Mouse (Mus musculus): ENCODE measurements around the gene Olfr911-ps1. TPM values are rescaled to one million over a fixed set of nuclear protein-coding genes. Genes with fewer than 3 reads are reported as not detected.

Olfr911-ps1 gene
- not detected in 2 replicates for polyA plus RNA-seq (2016; fragmentation: Nextera tagmentation; extraction: Ambion mirVana)

DNA sequence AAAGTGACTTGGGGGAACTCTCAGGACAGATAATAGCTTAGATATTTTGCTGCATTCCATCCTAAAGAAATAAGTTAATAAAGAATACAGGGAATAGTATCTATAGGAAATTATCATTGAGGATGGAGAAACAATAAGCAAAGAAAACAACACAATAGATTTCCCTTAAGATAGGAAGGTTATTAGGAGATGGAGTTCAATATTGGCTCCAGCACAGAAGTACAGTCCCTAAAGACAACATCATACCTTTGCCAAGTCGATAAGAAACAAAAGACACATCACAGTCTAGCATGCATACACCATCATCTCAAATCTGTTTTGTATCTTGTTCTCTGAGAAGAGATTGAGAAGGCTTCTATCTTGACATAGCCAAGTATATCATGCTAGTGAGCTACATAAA is at the start of gene Olfr911-ps1:
Gene Olfr911-ps1 (plus strand): TSS at position 301 of the 400 bp plus-strand sequence.
- H3K9ac ChIP-seq = no peak within 1 kb of the TSS
- no peaks in the 10 kb centered on the region for H3K36me3 ChIP-seq (replicated peaks)
- no peak within 1 kb of the TSS for H3K4me3 ChIP-seq (replicated peaks)
- H3K4me1 ChIP-seq = no peaks in the 10 kb centered on the region
- no peaks in the 10 kb centered on the region for H3K27me3 ChIP-seq
- 81% methylated on average over 1 of the region's 1 CpGs for WGBS
- H3K4me2 ChIP-seq = no peak within 1 kb of the TSS
- H3K9me3 ChIP-seq = no peaks in the 10 kb centered on the region
- ATAC-seq (ENCODE audit: low FRiP score) = no peak
- no peak within 1 kb of the TSS for H3K27ac ChIP-seq

DNA sequence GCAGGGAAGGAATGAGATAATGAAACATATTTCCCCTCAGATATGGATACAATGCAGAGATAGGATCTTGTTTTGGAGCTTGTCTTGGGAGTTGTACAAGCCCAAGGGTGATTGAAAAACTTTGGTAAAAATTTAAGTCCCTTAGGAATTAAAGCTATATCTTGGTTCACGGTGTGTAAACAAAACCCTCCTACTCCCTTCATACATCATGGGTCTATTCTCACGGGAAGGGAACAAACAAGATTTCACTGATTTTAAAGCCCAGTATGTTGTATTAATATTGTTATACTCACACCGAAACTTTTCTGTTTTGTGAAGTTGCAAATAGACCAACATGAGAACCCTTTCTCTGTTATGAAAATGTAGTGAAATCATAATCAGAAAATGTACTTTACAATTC is 34.6 kb upstream of the Olfr911-ps1 start, which contains the start of gene Olfr906:
Gene Olfr906 (plus strand): TSS at position 301 of the 400 bp plus-strand sequence.
- no peak for ATAC-seq (ENCODE audit: low FRiP score)
- Histone ChIP-seq H3K9me3 (no peaks in the 10 kb centered on the region), H3K4me2 (no peak within 1 kb of the TSS), H3K4me3 (replicated peaks) (no peak within 1 kb of the TSS), H3K4me1 (no peaks in the 10 kb centered on the region), H3K36me3 (replicated peaks) (no peaks in the 10 kb centered on the region), H3K9ac (no peak within 1 kb of the TSS), H3K27ac (no peak within 1 kb of the TSS), H3K27me3 (no peaks in the 10 kb centered on the region)
- WGBS = 90% methylated on average over 3 of the region's 3 CpGs

GRCm38 (mm10) chr9:38495501-38495900 is 25.9 kb upstream of the Olfr911-ps1 start, which contains the start of gene Olfr907:
Gene Olfr907 (plus strand): TSS chr9:38495801.
- no peaks in the 10 kb centered on the region for H3K4me1 ChIP-seq
- H3K36me3 ChIP-seq (replicated peaks) = no peaks in the 10 kb centered on the region
- ATAC-seq (ENCODE audit: low FRiP score) = no peak
- H3K9me3 ChIP-seq = no peaks in the 10 kb centered on the region
- H3K27me3 ChIP-seq = no peaks in the 10 kb centered on the region
- no peak within 1 kb of the TSS for H3K9ac ChIP-seq
- WGBS = 85% methylated on average over 2 of the region's 2 CpGs
- no peak within 1 kb of the TSS for H3K4me2 ChIP-seq
- H3K4me3 ChIP-seq (replicated peaks) = no peak within 1 kb of the TSS
- no peak within 1 kb of the TSS for H3K27ac ChIP-seq

- Histone ChIP-seq H3K4me3 (replicated peaks) (no peak overlapping the region), H3K27me3 (no peaks in the 10 kb centered on the region), H3K9me3 (no peaks in the 10 kb centered on the region), H3K9ac (no peak overlapping the region), H3K4me1 (no peaks in the 10 kb centered on the region), H3K27ac (no peak overlapping the region), H3K4me2 (no peak overlapping the region), H3K36me3 (replicated peaks) (no peaks in the 10 kb centered on the region)
- WGBS = 77% methylated on average over 2 of the region's 2 CpGs
- no peak for ATAC-seq (ENCODE audit: low FRiP score)
These were observed 9.0 kb upstream of the Olfr911-ps1 start for GRCm38 (mm10) chr9:38512353-38512752.

- no peaks in the 10 kb centered on the region for H3K27me3 ChIP-seq
- no peaks in the 10 kb centered on the region for H3K36me3 ChIP-seq (replicated peaks)
- no peak within 1 kb of the TSS for H3K9ac ChIP-seq
- H3K4me1 ChIP-seq = no peaks in the 10 kb centered on the region
- H3K4me3 ChIP-seq (replicated peaks) = no peak within 1 kb of the TSS
- no peak within 1 kb of the TSS for H3K4me2 ChIP-seq
- no peaks in the 10 kb centered on the region for H3K9me3 ChIP-seq
- H3K27ac ChIP-seq = no peak within 1 kb of the TSS
- ATAC-seq (ENCODE audit: low FRiP score) = no peak
- 92% methylated on average over 2 of the region's 2 CpGs for WGBS
These were observed 16.2 kb downstream of the Olfr911-ps1 start, which contains the start of gene Olfr910 for GRCm38 (mm10) chr9:38537549-38537948. Gene Olfr910 (plus strand): TSS chr9:38537849.

Other genes starting within 250 kb of the Olfr911-ps1 start
- gene Olfr896-ps1, start 230.5 kb upstream of the Olfr911-ps1 start, polyA plus RNA-seq (2016; fragmentation: Nextera tagmentation; extraction: Ambion mirVana) = not detected in 2 replicates
- gene Olfr25, start 192.5 kb upstream of the Olfr911-ps1 start, polyA plus RNA-seq (2016; fragmentation: Nextera tagmentation; extraction: Ambion mirVana) = not detected in 2 replicates
- not detected in 2 replicates for gene Olfr898, start 173.2 kb upstream of the Olfr911-ps1 start, polyA plus RNA-seq (2016; fragmentation: Nextera tagmentation; extraction: Ambion mirVana)
- gene Olfr250, start 154.7 kb upstream of the Olfr911-ps1 start, polyA plus RNA-seq (2016; fragmentation: Nextera tagmentation; extraction: Ambion mirVana) = not detected in 2 replicates
- not detected in 2 replicates for gene Olfr251, start 144.5 kb upstream of the Olfr911-ps1 start, polyA plus RNA-seq (2016; fragmentation: Nextera tagmentation; extraction: Ambion mirVana)
- not detected in 2 replicates for gene Olfr147, start 119.9 kb upstream of the Olfr911-ps1 start, polyA plus RNA-seq (2016; fragmentation: Nextera tagmentation; extraction: Ambion mirVana)
- not detected in 2 replicates for gene Olfr901, start 92.1 kb upstream of the Olfr911-ps1 start, polyA plus RNA-seq (2016; fragmentation: Nextera tagmentation; extraction: Ambion mirVana)
- gene Olfr902, start 73.9 kb upstream of the Olfr911-ps1 start, polyA plus RNA-seq (2016; fragmentation: Nextera tagmentation; extraction: Ambion mirVana) = not detected in 2 replicates
- gene Olfr904, start 58.4 kb upstream of the Olfr911-ps1 start, polyA plus RNA-seq (2016; fragmentation: Nextera tagmentation; extraction: Ambion mirVana) = not detected in 2 replicates
- not detected in 2 replicates for gene Olfr905, start 50.5 kb upstream of the Olfr911-ps1 start, polyA plus RNA-seq (2016; fragmentation: Nextera tagmentation; extraction: Ambion mirVana)
- gene Olfr906, start 34.5 kb upstream of the Olfr911-ps1 start, polyA plus RNA-seq (2016; fragmentation: Nextera tagmentation; extraction: Ambion mirVana) = not detected in 2 replicates
- gene Olfr907, start 25.8 kb upstream of the Olfr911-ps1 start, polyA plus RNA-seq (2016; fragmentation: Nextera tagmentation; extraction: Ambion mirVana) = not detected in 2 replicates
- gene Olfr910, start 16.3 kb downstream of the Olfr911-ps1 start, polyA plus RNA-seq (2016; fragmentation: Nextera tagmentation; extraction: Ambion mirVana) = not detected in 2 replicates
- gene Olfr912, start 58.6 kb downstream of the Olfr911-ps1 start, polyA plus RNA-seq (2016; fragmentation: Nextera tagmentation; extraction: Ambion mirVana) = not detected in 2 replicates
- gene Olfr913, start 71.2 kb downstream of the Olfr911-ps1 start, polyA plus RNA-seq (2016; fragmentation: Nextera tagmentation; extraction: Ambion mirVana) = not detected in 2 replicates
- gene Olfr914, start 83.5 kb downstream of the Olfr911-ps1 start, polyA plus RNA-seq (2016; fragmentation: Nextera tagmentation; extraction: Ambion mirVana) = not detected in 2 replicates
- gene Olfr916, start 138.3 kb downstream of the Olfr911-ps1 start, polyA plus RNA-seq (2016; fragmentation: Nextera tagmentation; extraction: Ambion mirVana) = not detected in 2 replicates
- gene Olfr917, start 144.3 kb downstream of the Olfr911-ps1 start, polyA plus RNA-seq (2016; fragmentation: Nextera tagmentation; extraction: Ambion mirVana) = not detected in 2 replicates
- not detected in 2 replicates for gene Olfr918, start 153.0 kb downstream of the Olfr911-ps1 start, polyA plus RNA-seq (2016; fragmentation: Nextera tagmentation; extraction: Ambion mirVana)
- gene Olfr919, start 182.1 kb downstream of the Olfr911-ps1 start, polyA plus RNA-seq (2016; fragmentation: Nextera tagmentation; extraction: Ambion mirVana) = not detected in 2 replicates
- 6.5 and 8.7 TPM in 2 replicates for gene Vwa5a, start 196.7 kb downstream of the Olfr911-ps1 start, polyA plus RNA-seq (2016; fragmentation: Nextera tagmentation; extraction: Ambion mirVana)
- gene Olfr920, start 230.7 kb downstream of the Olfr911-ps1 start, polyA plus RNA-seq (2016; fragmentation: Nextera tagmentation; extraction: Ambion mirVana) = not detected in 2 replicates